Mouse (Mus musculus) ovary, postnatal 14 days (tissue): ENCODE data around the gene Banf2.
A peak's percentile ranks its signal among the peaks of the same experiment; 100 is the strongest.

Experiments used
- DNase-seq: peaks from one replicate; pipeline ENCODE4 v3.0.0; 2022; ENCODE audit warnings: low spot score

Banf2 gene

DNA sequence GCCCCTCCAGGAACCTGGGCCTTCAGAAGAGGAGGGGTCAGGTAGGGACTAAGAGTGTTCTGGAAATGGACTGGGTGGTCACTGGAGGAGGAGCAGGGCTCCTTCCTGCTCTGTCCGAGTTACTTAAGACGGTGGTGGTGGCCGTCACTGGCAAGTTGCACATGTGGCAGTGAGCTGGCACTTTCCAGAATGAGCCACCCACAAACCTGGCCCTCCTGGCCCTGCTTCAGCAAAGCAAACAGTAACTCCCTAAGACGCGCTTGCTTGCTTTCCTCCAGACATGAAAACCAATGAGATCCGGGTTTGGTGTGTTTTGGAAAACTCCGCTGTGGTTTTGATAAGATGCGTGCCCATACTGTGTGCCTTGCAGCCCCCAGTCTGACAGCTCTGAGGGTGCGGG, 7.5 kb upstream of the Banf2 start:
- DNase-seq: no peak

- no peak for DNase-seq
Observed at GRCm38 (mm10) chr2:144026456-144026855, 6.4 kb upstream of the Banf2 start.

GRCm38 (mm10) chr2:144030791-144031190, 2.1 kb upstream of the Banf2 start:
- no peak for DNase-seq

- no peak for DNase-seq
Observed at GRCm38 (mm10) chr2:144044726-144045125, 11.9 kb downstream of the Banf2 start.

- no peak for DNase-seq
Observed at GRCm38 (mm10) chr2:144045756-144046560, 13.1 kb downstream of the Banf2 start.

DNA sequence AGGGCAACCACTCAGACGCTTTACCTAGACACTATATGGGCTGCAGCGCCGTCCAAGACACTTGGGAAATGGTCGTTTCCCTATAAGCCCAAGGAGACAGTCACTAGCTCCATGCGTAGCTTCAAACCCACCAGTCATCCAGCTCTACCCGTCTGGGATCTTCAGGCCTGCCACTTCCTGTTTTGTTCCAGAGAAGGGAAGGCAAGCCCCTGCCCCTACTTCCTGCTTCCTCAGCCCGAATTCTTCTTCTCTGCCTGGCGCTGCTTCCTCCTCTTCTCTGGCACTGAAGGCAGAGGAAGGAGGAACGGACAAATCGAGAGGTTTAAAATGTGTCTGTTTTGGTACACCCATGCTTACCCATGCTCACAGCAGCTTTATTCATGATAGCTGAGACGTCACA, 14.1 kb downstream of the Banf2 start:
- no peak for DNase-seq

GRCm38 (mm10) chr2:144050146-144050680, 17.4 kb downstream of the Banf2 start:
- DNase-seq: no peak

GRCm38 (mm10) chr2:144050861-144051260, 18.0 kb downstream of the Banf2 start:
- DNase-seq: no peak

GRCm38 (mm10) chr2:144052410-144053065, 19.7 kb downstream of the Banf2 start:
- DNase-seq: peak; percentile 56

DNA sequence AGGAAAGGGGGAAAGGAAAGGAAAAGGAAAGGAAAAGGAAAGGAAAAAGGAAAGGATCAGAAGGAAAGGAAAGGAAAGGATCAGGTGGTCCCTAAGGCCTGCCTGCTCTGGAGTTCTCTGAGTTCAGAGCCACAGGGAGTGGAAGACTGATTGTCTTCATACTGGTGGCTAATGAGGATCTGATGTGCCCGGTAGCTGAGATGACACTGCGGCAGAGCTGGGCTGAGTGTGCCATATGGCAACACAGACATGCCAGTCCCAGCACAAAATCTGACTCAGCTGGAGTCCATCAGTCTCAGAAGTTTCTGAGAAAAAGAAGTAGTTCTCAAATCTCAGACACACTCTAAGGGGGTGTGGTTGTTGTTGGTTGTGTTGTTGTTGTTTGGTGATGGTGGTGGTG, 24.9 kb downstream of the Banf2 start:
- no peak for DNase-seq

- no peak for DNase-seq
Observed at GRCm38 (mm10) chr2:144061701-144062100, 28.8 kb downstream of the Banf2 start.

GRCm38 (mm10) chr2:144065499-144065898, 32.6 kb downstream of the Banf2 start:
- DNase-seq: no peak

GRCm38 (mm10) chr2:144069663-144070062, 36.8 kb downstream of the Banf2 start:
- DNase-seq: no peak

DNA sequence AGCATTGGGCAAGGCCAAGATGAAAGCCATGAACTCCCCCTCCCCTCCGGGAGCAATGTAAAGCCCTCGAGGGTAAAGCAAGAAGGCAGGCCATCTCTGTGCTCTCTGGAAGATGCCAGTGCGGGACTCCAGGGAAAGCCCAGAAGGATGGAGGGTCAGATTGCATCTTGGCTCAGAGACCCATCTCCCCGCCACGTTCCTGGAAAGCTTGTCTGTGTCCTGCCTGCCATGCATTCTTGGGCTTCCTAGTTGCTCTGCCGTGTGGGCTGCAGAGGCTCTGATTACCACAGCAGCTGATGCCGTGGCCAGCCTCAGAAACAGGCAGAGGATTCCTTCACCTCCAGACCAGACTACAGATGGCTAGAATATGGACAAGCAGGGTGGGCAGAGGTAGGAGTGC, 37.6 kb downstream of the Banf2 start:
- no peak for DNase-seq

DNA sequence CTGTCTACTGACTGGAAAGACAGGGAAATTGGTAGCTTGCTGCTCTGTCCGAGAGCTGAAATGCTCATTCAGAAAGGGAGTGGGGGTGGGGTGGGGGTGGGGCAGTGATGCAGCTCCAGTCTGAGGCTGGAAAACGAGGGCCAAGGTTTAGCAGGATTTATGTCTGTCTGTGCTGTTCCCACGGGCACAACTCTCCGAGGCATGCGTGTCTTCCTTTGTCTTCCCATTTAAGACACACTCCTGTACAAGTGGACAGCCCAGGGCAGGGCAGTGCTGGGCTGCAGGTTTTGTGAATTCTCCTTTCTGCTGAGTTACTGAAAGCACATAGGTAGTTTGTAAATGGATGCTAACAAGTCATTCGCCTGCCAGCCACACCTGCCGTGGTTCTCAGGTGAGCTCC, 39.8 kb downstream of the Banf2 start:
- no peak for DNase-seq

- no peak for DNase-seq
Observed at GRCm38 (mm10) chr2:144074059-144074458, 41.2 kb downstream of the Banf2 start.

- no peak for DNase-seq
Observed at GRCm38 (mm10) chr2:144076625-144077024, 43.8 kb downstream of the Banf2 start.

DNA sequence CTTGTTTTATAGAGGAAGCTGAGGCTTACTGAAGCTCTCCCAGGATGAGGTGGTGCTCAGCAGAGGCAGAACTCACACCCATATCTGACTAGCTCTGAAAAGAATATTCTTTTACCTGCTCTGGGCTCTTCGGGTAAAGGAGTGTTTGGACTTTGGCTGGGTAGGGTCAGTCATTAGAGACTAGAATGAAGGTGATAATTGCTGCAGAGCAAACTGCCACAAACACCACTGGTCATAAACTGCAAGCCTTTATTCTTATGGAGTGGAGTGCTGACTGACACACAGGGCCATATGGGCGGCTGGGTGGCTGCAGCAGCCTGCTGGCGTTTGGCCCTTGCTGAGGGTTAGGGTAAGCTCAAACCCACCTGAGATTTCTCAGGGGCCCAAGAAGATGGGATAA, 46.0 kb downstream of the Banf2 start:
- DNase-seq: no peak

DNA sequence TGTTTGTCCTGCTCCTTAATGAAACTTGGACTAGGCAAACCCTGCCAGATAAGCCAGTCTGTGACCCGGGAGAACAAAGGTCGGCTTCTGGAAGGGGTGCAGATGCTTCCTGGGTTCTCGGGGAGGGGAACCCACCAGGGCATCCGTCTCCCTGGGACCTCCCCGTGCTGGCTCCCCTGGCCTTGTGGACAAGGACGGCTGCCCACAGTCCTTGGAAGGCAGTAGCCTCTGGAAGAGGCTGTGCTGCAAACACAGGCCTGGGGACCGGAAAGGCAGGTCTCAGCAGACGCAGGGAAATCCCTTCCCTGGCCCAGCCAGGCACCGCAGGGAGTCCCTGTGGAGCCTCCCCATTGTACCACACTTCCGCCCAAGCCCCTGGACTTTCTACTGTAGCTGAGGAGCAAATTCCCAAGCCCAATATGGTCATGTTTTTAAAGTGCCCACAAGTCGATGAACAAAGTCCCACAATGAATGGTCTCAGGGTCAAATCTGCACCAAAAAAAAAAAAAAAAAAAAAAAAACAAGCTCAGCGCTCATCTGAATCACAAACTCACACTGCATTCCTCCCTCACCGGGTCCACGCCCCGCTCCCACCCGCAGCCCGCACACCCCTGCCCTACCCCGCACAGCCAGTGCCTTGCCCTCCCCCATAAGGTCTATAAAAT, 53.5 kb downstream of the Banf2 start:
- peak; percentile 22 for DNase-seq

GRCm38 (mm10) chr2:144087899-144088584, 55.2 kb downstream of the Banf2 start:
- DNase-seq: no peak

- no peak for DNase-seq
Observed at GRCm38 (mm10) chr2:144092767-144093166, 59.9 kb downstream of the Banf2 start.

DNA sequence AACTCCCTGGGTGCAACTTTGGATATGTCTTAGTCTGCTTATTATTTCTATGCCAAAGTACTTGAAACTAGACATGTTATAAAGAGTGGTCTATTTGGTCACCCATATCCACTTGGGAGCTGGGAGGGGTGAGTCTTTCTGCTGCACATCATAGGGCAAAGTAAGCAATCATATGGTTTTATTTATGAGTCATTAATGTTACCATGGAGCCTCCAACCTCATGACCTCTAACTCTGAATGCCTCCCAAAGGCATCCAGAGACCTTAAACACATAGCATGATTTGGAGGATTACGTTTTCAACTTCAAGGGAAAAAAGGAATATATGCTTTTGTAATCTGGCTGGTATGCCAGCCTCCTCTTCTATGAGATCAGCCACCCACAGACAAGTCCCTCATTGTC, 61.9 kb downstream of the Banf2 start:
- no peak for DNase-seq
